Mouse (Mus musculus) forebrain, embryonic 11.5 days (tissue): ENCODE measurements around the gene A230050P20Rik. TPM values are rescaled to one million over a fixed set of nuclear protein-coding genes. Genes with fewer than 3 reads are reported as not detected.
"Not testable (repeated sequence)": the region's sequence is repeated elsewhere in the genome, so short reads cannot be mapped to it uniquely, and the experiment has no call there.

Experiments
- ATAC-seq: fragments of 200-750 bp; cut with Nextera tagmentation; replicated peaks from 2 replicates; pipeline ENCODE4 v1.8.0; 2017; ENCODE audit warnings: moderate TSS enrichment; ENCODE audit not compliant: low FRiP score
- DNase-seq: peaks from one replicate; pipeline ENCODE4 v3.0.0-alpha.2; 2017; ENCODE audit warnings: low spot score
- H3K27ac ChIP-seq: fragments of 300-500 bp; sonication (generic); 2 replicates; pipeline ENCODE4 v1.5.1; 2014; ENCODE audit warnings: low read depth, low read length
- H3K27me3 ChIP-seq: fragments of 300-500 bp; sonication (generic); 2 replicates; pipeline ENCODE4 v1.6.1; 2014; ENCODE audit warnings: mild to moderate bottlenecking, low read length, mixed read lengths; ENCODE audit not compliant: control insufficient read depth, insufficient read depth
- H3K36me3 ChIP-seq: fragments of 300-500 bp; sonication (generic); 2 replicates; pipeline ENCODE4 v1.6.1; 2014; ENCODE audit warnings: mild to moderate bottlenecking, low read length, moderate library complexity, mixed read lengths; ENCODE audit not compliant: control insufficient read depth, insufficient read depth
- H3K4me1 ChIP-seq: fragments of 300-500 bp; sonication (generic); replicated peaks from 2 replicates; pipeline ENCODE4 v1.6.1; 2014; ENCODE audit warnings: low read length, mixed read lengths; ENCODE audit not compliant: control insufficient read depth, insufficient read depth
- H3K4me2 ChIP-seq: fragments of 300-500 bp; sonication (generic); 2 replicates; pipeline ENCODE4 v1.6.1; 2014; ENCODE audit warnings: low read depth, mild to moderate bottlenecking, low read length, moderate library complexity, mixed read lengths; ENCODE audit not compliant: severe bottlenecking
- H3K4me3 ChIP-seq: fragments of 300-500 bp; sonication (generic); 2 replicates; pipeline ENCODE4 v1.5.1; 2014; ENCODE audit warnings: low read depth, low read length
- H3K9ac ChIP-seq: fragments of 300-500 bp; sonication (generic); 2 replicates; pipeline ENCODE4 v1.6.1; 2014; ENCODE audit warnings: low read length
- H3K9me3 ChIP-seq: fragments of 300-500 bp; sonication (generic); 2 replicates; pipeline ENCODE4 v1.6.1; 2016; ENCODE audit warnings: low read length, mixed read lengths; ENCODE audit not compliant: control insufficient read depth
- WGBS: fragments of 180-500 bp; shearing (Covaris S2); extraction: QIAGEN DNeasy Blood & Tissue Kit; methylation state at CpG from one replicate; pipeline ENCODE4 v1.1.7; 2014; 5-methylcytosine and 5-hydroxymethylcytosine counted together
- polyA plus RNA-seq: library from polyadenylated mRNA; unstranded; fragments of >200 nt; fragmentation: Nextera tagmentation; extraction: Ambion mirVana; gene quantifications from 2 replicates; pipeline ENCODE4 v1.2.1, GENCODE M21; 2014

A230050P20Rik gene
- polyA plus RNA-seq = 1.3 and 1.6 TPM in 2 replicates

DNA sequence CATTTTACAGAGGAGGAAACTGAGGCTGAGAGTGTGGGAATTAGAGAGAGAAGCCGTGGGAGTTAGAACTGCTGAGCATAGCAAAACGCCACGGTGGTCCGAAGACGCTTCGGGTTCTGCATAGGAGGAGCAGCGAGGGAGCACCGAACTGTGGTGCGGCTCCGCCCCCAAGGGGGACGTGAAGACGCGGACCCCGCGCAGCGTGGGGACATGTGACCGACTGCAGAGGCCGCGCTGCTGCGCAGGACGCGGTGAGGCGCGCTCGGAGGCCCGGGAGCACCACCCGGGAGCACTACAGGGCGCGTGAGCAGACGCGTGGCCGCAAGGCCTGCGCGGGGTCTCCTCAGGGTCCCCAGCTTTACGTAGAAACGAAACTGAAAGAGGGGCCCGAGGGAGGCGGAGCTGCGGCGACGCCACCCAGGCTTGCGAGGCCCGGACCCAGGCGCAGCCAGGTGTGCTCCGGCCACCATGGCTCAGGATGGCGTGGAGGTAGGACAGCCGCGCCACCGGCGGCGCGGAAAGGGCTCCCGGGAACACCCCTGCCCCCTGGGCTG lies at the start of gene A230050P20Rik:
Gene A230050P20Rik, plus strand, starts transcription at position 195 of the 554 bp plus-strand sequence.
- 9% methylated on average over 51 of the region's 53 CpGs for WGBS

DNA sequence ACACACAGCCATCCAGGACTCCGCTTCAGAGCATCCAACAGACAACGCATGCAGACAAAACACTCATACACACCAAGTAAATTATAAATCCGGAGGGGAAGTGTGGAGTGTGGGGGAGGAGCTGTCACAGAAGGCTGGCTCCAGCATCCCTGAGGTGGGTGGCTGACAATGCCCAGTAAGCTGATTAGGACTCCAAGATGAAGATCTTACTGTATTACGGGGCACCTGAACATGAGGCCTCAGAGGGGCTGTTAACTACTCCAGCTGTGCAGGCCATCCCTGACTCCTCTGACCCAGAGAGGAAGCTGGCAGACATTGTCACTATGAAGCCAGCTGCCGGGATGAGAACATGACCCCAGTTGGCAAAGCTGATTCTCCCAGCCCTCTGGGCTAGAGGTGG lies 48.4 kb upstream of the A230050P20Rik start:
- Histone ChIP-seq H3K4me3 (no peak overlapping the region), H3K27ac (no peak overlapping the region), H3K4me1 (no peaks in the 10 kb centered on the region), H3K27me3 (no peaks in the 10 kb centered on the region), H3K36me3 (no peaks in the 10 kb centered on the region), H3K9me3 (no peaks in the 10 kb centered on the region), H3K9ac (no peak overlapping the region), H3K4me2 (no peak overlapping the region)
- ATAC-seq (no peak), DNase-seq (no peak)
- 87% methylated on average over 5 of the region's 5 CpGs for WGBS

More for the DNA sequence above, at the start of gene A230050P20Rik:
- peaks cover 28% of the 10 kb centered on the region for H3K27me3 ChIP-seq
- H3K9ac ChIP-seq = no peak within 1 kb of the TSS
- H3K36me3 ChIP-seq = no peaks in the 10 kb centered on the region
- 0 out of 2 replicates have a peak within 1 kb of the TSS, but pooled peaks have one; percentile 16 for H3K4me3 ChIP-seq
- peak within 1 kb of the TSS; percentile 37 for H3K4me2 ChIP-seq
- H3K9me3 ChIP-seq = no peaks in the 10 kb centered on the region
- no peak within 1 kb of the TSS for H3K27ac ChIP-seq
- H3K4me1 ChIP-seq = 0 out of 2 replicates have a peak, but pooled peaks cover 2% of the 10 kb centered on the region
- no peak for ATAC-seq
- DNase-seq = no peak

DNA sequence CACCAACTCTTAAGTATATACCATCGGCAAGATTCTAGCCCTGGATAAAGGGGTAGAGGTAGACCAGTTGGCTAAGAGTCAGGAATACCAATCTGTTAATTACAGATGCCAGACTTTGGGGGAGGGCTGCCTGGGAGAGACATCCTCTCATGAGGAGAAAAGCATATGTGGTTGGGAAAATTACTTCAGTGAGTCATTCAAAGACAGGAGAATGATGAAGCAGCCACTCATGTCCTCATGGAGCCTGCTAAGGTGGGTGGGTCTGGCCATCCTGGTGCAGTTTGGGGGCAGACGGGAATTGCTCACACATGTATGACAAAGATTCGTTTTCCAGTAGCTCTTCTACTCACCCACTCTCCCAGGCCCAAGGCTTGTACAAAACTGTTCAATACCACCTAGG lies 45.6 kb upstream of the A230050P20Rik start:
- no peak overlapping the region for H3K4me2 ChIP-seq
- WGBS = 84% methylated on average over 3 of the region's 3 CpGs
- no peak for ATAC-seq
- no peak overlapping the region for H3K4me3 ChIP-seq
- H3K4me1 ChIP-seq = no peaks in the 10 kb centered on the region
- H3K27me3 ChIP-seq = no peaks in the 10 kb centered on the region
- no peak overlapping the region for H3K27ac ChIP-seq
- no peaks in the 10 kb centered on the region for H3K36me3 ChIP-seq
- H3K9me3 ChIP-seq = no peaks in the 10 kb centered on the region
- DNase-seq = no peak
- no peak overlapping the region for H3K9ac ChIP-seq

DNA sequence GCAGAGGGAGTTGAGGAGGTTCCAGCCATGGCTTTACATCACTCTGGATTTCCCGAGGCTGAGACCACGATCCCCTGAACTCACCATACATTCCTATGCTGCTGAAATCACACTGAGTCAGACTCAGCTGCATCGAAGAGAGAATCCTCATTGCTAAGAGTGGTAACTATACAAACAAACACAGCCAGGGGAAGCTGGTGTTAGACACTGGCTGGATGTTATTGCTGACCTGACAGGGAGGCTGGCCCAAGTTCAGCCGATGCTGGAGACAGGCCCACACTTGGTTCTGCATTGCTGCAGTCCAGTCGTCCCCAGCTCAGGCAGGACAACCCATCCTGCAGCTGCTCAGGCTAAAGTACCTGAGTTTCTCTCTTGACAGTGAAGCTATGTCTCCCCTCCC lies 42.7 kb upstream of the A230050P20Rik start:
- H3K4me3 ChIP-seq = no peak overlapping the region
- no peak overlapping the region for H3K4me2 ChIP-seq
- no peaks in the 10 kb centered on the region for H3K9me3 ChIP-seq
- 84% methylated on average over 5 of the region's 5 CpGs for WGBS
- no peaks in the 10 kb centered on the region for H3K27me3 ChIP-seq
- no peak overlapping the region for H3K9ac ChIP-seq
- no peak overlapping the region for H3K27ac ChIP-seq
- H3K4me1 ChIP-seq = no peaks in the 10 kb centered on the region
- ATAC-seq (no peak), DNase-seq (no peak)
- H3K36me3 ChIP-seq = no peaks in the 10 kb centered on the region

DNA sequence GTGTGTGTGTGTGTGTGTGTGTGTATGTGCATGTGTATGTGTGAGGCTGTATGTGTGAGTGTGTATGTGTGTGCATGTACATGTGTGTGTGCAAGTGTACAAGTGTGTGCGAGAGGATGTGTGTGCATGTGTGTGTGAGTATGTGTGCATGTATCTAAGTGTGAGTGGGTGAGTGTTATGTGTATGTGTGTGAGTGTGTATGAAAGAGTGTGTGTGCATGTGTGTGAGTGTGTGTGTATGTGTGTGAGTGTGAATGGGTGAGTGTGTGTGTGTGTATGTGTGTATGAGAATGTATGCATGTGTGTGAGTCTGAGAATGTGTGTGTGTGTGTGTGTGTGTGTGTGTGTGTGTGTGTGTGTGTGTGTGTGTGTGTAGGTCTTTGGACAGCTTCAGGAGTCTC lies 40.3 kb upstream of the A230050P20Rik start:
- H3K4me3 ChIP-seq = no peak overlapping the region
- H3K9me3 ChIP-seq = no peaks in the 10 kb centered on the region
- DNase-seq (no peak), ATAC-seq (no peak)
- no peak overlapping the region for H3K4me2 ChIP-seq
- no peaks in the 10 kb centered on the region for H3K4me1 ChIP-seq
- no peak overlapping the region for H3K9ac ChIP-seq
- H3K27ac ChIP-seq = no peak overlapping the region
- 93% methylated on average over 1 of the region's 1 CpGs for WGBS
- no peaks in the 10 kb centered on the region for H3K27me3 ChIP-seq
- no peaks in the 10 kb centered on the region for H3K36me3 ChIP-seq

DNA sequence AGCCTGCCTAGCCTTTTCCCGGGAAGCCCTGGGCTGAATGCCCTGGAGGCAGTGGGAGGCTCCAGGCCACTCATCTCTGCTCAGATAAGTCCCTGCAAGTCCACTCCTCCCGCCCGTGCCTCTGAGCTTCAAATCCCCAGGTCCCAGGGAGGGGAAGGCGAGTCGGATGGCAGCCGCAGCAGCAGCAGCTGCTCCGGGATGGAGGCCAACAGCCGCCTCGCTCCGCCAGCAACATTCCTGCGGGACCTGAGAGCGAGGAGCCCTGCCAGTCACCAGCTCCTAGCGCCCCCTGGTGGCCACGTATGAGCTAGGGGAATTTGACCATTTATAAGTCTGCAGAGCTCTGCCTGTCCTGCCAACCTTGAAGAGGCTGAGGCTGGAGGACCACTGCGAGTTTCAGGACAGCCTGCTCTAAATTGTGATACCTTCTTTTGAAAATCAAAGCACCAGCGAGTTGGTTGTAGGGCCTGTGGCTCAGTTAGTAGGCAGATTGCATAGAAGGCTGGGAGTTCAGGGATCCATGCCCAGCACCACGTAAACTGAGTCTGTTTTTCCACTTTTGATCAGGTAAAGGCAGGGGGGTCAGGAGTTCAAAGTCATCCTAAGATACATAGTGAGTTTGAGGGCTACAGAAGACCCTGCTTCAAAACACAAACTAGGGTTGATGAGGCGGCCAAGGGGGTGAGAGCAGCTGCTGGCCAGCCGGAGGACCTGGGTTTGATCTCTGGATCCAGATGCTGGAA lies 37.4 kb upstream of the A230050P20Rik start:
- no peaks in the 10 kb centered on the region for H3K27me3 ChIP-seq
- H3K27ac ChIP-seq = no peak overlapping the region
- DNase-seq = peak; percentile 95
- 16% methylated on average over 19 of the region's 19 CpGs for WGBS
- peak overlapping the region; percentile 45; the same call in 1 of the 2 replicates for H3K9ac ChIP-seq
- H3K4me2 ChIP-seq = peak overlapping the region; percentile 28; the same call in 1 of the 2 replicates
- peak; percentile 87 for ATAC-seq
- H3K36me3 ChIP-seq = no peaks in the 10 kb centered on the region
- H3K4me3 ChIP-seq = no peak overlapping the region
- H3K4me1 ChIP-seq = no peaks in the 10 kb centered on the region
- H3K9me3 ChIP-seq = no peaks in the 10 kb centered on the region

DNA sequence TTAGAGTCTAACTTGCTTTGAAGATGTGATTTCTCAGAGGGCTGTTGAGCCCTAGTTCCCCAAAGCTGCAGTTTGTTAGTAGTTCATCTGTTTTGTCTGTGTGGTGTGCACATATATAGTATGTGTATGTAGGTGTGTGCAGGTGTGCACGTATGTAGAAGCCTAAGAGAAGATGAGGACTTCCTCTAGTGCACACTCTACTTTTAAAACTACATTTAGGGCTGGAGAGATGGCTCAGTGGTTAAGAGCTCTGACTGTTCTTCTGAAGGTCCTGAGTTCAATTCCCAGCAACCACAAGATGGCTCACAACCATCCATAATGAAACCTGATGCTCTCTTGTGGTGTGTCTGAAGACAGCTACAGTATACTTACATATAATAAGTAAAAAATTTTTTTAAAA lies 33.6 kb upstream of the A230050P20Rik start:
- H3K4me1 ChIP-seq = no peaks in the 10 kb centered on the region
- H3K27me3 ChIP-seq = no peaks in the 10 kb centered on the region

DNA sequence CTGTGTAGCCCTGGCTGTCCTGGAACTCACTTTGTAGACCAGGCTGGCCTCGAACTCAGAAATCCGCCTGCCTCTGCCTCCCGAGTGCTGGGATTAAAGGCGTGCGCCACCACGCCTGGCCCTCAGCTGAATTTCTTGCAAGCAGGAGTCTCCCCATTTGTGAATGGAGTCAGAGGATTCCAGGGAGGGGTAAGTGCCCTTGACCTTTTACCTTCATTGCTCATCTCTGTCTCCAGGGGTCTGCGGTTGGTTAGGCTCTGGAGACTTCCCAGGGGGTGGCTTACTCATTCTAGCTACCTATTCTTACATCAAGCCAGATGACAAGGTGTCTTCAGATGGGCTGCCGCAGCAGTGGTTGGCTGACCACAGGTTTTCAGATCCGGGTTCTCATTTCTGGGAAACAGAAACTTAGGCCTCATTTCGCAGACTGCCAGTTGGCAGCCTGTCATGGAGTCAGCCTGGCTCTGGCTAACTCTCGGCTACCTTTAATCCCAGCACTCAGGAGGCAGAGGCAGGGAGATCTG lies 32.9 kb upstream of the A230050P20Rik start:
- WGBS = 84% methylated on average over 11 of the region's 11 CpGs
- not testable (repeated sequence) for ATAC-seq, H3K9me3 ChIP-seq, DNase-seq, H3K4me3 ChIP-seq, H3K4me2 ChIP-seq, H3K9ac ChIP-seq, H3K27ac ChIP-seq, H3K27me3 ChIP-seq, H3K4me1 ChIP-seq, H3K36me3 ChIP-seq

More for the DNA sequence above, 33.6 kb upstream of the A230050P20Rik start:
- no peak overlapping the region for H3K27ac ChIP-seq
- 71% methylated on average over 1 of the region's 1 CpGs for WGBS
- no peaks in the 10 kb centered on the region for H3K36me3 ChIP-seq
- H3K4me2 ChIP-seq = no peak overlapping the region
- H3K9me3 ChIP-seq = no peaks in the 10 kb centered on the region
- DNase-seq (no peak), ATAC-seq (no peak)
- H3K9ac ChIP-seq = no peak overlapping the region
- H3K4me3 ChIP-seq = no peak overlapping the region
